Mouse (Mus musculus) cerebellum, adult 2 months (tissue): ENCODE data around the gene Aspm.

Source experiments
- CTCF ChIP-seq: fragments of 200-500 bp; IDR thresholded peaks from 2 replicates; pipeline ENCODE4 v1.5.1; 2011; ENCODE audit warnings: low read depth, mild to moderate bottlenecking, control low read depth, low read length, moderate library complexity, borderline replicate concordance; ENCODE audit not compliant: insufficient read depth
- POLR2A ChIP-seq: fragments of 200-500 bp; IDR thresholded peaks from 2 replicates; pipeline ENCODE4 v1.6.1; 2011; ENCODE audit warnings: low read length, control low read depth, borderline replicate concordance; ENCODE audit not compliant: insufficient read depth

- TF ChIP-seq CTCF (no peak), POLR2A (no peak)
Observed at GRCm38 (mm10) chr1:139438373-139438772, 16.2 kb upstream of the Aspm start.
